Mouse (Mus musculus): ENCODE results near the gene Foxf1. TPM values are rescaled to one million over a fixed set of nuclear protein-coding genes. Genes with fewer than 3 reads are reported as not detected.
A peak's percentile ranks its signal among the peaks of the same experiment; 100 is the strongest.

Foxf1 gene
- total RNA-seq (2017) = 0.19 TPM in 1 of 2 replicates, not detected in the other

GRCm38 (mm10) chr8:121084210-121084951 lies at the start of gene Foxf1:
Gene Foxf1 (plus strand): TSS chr8:121084386.
- no peak for ATAC-seq (replicated peaks in 1 of 2; ENCODE audit: insufficient read depth in 1 of 2, low FRiP score in 2 of 2, low TSS enrichment in 1 of 2, low read depth in 1 of 2, poor library complexity in 2 of 2, severe bottlenecking in 2 of 2)

DNA sequence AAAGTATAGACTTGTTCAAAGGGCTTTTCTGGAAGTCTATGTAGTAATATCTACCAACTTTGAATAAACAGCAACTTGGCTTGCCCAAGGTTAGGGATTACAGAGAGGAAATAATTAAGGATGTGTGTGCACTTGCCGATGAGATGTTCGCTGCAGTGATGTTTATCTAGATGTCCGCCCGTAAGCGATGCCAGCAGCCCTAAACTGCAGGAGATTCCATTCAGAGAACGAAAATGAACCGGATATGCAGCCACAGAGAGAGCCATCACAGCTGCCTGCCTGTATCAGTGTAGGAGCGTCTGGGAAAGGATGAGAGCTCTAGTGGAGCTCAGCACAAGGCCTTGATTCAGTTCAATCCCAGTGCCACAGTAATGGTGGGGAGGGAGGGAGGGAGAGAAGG lies 48.6 kb upstream of the Foxf1 start:
- ATAC-seq (replicated peaks in 1 of 2; ENCODE audit: insufficient read depth in 1 of 2, low FRiP score in 2 of 2, low TSS enrichment in 1 of 2, low read depth in 1 of 2, poor library complexity in 2 of 2, severe bottlenecking in 2 of 2) = no peak

DNA sequence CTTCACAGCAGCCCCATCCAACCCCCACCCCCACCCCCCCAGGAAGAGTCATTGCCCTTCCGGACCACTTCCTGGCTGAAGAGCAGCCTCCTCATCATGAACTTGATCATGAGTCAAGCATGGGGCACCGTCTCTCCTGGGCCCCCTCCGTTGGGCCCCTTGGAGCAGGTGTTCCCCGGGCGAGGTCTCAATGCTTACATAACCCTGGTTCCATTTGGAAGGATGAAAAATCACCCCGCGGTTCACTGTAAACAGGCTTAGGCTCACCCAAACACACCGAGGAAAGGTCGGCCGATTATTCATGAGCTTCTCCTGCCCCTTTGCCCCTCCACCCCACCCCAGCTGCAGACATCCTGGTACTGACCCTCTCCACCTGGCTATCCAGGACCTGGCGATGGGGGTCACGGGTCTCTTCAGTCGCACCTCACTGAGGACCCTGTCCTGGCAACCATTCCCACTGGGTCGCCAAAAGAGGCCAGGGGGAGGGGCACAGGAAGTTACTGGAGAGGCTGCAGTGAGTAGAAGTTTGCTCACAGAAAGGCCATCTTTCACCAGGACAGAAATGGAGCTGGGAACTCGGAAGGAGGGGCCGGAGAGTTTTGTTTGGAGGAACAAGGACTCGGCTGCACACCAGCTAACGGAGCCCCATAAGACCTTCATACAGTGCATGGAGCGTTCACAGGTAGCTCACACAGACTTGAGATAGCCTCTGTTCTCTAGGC lies 40.3 kb upstream of the Foxf1 start:
- ATAC-seq (replicated peaks in 1 of 2; ENCODE audit: insufficient read depth in 1 of 2, low FRiP score in 2 of 2, low TSS enrichment in 1 of 2, low read depth in 1 of 2, poor library complexity in 2 of 2, severe bottlenecking in 2 of 2) = no peak

DNA sequence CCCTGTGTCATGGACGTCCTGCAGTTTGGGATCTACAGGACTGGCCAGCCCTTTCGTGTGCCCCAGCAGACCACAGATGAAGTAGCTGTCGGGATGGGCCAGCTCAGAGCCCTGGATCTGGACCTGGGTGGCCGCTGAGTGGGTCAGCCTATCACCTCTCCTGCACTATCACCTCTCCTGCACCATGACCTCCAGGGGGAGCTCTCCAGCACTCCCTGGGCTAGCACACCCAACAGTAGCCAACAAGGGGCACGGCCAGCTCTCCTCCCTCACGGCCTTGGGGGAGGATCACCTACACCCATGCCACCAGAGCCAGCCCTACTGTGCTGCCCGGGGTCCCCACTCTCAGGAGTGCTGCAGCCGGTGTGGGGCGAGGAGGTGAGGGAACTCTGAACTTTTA lies 36.7 kb upstream of the Foxf1 start:
- ATAC-seq (replicated peaks in 1 of 2; ENCODE audit: insufficient read depth in 1 of 2, low FRiP score in 2 of 2, low TSS enrichment in 1 of 2, low read depth in 1 of 2, poor library complexity in 2 of 2, severe bottlenecking in 2 of 2) = 0 out of 4 replicates have a peak, but pooled peaks of 1 of the 2 experiments have one; percentile 21

DNA sequence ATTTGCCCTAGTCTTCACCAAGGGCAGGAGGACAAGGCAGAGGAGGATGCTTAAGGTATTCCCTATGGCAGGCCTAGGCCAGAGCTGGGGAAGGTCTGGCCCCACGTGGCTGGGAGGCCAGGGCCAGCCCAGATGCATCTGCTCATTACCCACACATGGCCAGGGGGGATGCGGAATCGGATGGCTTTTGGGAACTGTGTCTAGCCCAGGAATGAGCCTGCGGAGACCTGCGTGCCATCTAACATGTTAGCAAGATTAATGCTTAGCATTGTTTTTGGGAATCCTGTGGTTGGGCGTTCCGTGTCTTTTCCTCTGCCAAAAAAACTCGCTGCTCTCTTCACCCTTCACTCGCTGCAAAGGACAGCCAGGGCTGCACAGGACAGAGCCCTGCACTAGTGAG lies 26.1 kb upstream of the Foxf1 start:
- no peak for ATAC-seq (replicated peaks in 1 of 2; ENCODE audit: insufficient read depth in 1 of 2, low FRiP score in 2 of 2, low TSS enrichment in 1 of 2, low read depth in 1 of 2, poor library complexity in 2 of 2, severe bottlenecking in 2 of 2)

DNA sequence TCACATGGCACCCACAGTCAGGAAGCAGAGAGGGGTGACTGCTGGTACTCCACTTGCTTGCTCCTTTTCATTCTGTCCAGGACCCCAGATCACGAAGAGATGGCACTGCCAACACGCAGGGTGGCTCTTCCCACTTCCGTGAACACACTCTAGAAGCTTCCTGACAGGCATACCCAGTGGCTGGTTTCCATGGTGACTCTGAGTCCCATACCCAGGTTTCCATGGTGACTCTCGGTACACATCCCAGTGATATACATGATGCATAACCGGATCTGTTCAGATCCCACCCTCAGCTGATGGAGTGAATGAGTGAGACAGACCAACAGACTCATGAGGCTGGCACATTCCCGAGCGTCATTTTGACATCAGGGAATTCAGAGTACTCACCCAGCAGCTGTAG lies 25.1 kb upstream of the Foxf1 start:
- no peak for ATAC-seq (replicated peaks in 1 of 2; ENCODE audit: insufficient read depth in 1 of 2, low FRiP score in 2 of 2, low TSS enrichment in 1 of 2, low read depth in 1 of 2, poor library complexity in 2 of 2, severe bottlenecking in 2 of 2)

DNA sequence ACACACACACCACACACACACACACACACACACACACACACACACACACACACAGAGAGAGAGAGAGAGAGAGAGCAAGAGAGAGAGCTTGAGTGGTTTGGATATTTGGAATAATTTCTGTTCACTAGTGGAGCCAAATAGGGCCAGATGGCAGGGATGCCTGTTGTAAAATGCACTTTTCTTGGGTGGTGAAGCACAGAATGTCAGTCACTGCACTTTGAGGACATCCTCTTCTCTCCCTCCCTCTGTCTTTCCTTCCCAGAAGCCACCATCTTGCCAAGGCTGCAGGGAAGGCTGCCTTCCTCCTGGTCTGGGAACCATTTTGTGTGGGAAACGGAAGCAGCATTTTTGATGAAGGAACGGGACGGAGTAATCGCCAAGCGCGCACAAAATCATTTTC lies 21.7 kb upstream of the Foxf1 start:
- no peak for ATAC-seq (replicated peaks in 1 of 2; ENCODE audit: insufficient read depth in 1 of 2, low FRiP score in 2 of 2, low TSS enrichment in 1 of 2, low read depth in 1 of 2, poor library complexity in 2 of 2, severe bottlenecking in 2 of 2)

DNA sequence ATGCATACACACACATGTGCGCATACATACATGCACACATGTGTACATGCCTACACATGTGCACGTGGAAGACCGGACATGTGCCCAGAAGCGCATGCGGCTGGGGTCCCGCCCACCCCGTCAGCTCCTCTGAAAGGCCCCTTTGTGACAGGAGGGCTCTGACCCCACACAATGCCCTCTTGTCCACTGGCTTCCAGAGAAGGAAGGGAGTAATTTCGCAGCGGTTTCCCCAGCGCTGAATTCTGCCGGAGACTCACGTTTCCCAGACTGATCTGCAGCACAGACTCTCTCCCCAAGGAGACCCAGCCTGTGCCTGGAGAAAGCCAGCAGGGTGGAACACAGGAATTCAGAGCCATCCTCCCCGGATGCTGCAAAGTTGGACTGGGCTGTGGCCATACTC lies 20.5 kb upstream of the Foxf1 start:
- ATAC-seq (replicated peaks in 1 of 2; ENCODE audit: insufficient read depth in 1 of 2, low FRiP score in 2 of 2, low TSS enrichment in 1 of 2, low read depth in 1 of 2, poor library complexity in 2 of 2, severe bottlenecking in 2 of 2) = no peak

DNA sequence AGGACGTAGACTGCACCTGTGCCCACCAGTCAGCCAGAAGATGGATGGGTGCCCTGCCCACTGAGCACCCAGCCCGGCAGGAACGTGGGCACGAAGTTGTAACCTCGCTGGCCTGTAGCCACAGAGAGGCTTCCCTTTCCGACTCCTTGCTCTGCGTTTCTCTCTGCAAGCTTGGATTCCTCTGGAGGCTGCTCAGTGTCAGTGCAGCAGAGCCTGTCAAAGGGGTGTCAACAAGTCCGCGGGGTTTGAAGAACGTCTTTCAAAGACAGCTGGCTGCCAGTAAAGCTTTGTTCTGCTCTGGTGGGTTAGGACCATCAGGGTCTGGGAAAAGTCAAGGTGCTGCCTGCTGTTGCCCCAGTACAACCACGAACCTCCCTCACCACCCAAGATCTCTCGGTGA lies 12.7 kb upstream of the Foxf1 start:
- ATAC-seq (replicated peaks in 1 of 2; ENCODE audit: insufficient read depth in 1 of 2, low FRiP score in 2 of 2, low TSS enrichment in 1 of 2, low read depth in 1 of 2, poor library complexity in 2 of 2, severe bottlenecking in 2 of 2) = peak in 1 of 2 experiments; percentile 32; a peak in 1 of 4 replicates

- ATAC-seq (replicated peaks in 1 of 2; ENCODE audit: insufficient read depth in 1 of 2, low FRiP score in 2 of 2, low TSS enrichment in 1 of 2, low read depth in 1 of 2, poor library complexity in 2 of 2, severe bottlenecking in 2 of 2) = no peak
Measured at GRCm38 (mm10) chr8:121072406-121073130, 11.6 kb upstream of the Foxf1 start.

GRCm38 (mm10) chr8:121073174-121074107 lies 10.7 kb upstream of the Foxf1 start:
- no peak for ATAC-seq (replicated peaks in 1 of 2; ENCODE audit: insufficient read depth in 1 of 2, low FRiP score in 2 of 2, low TSS enrichment in 1 of 2, low read depth in 1 of 2, poor library complexity in 2 of 2, severe bottlenecking in 2 of 2)

GRCm38 (mm10) chr8:121074108-121074847 lies 9.9 kb upstream of the Foxf1 start:
- ATAC-seq (replicated peaks in 1 of 2; ENCODE audit: insufficient read depth in 1 of 2, low FRiP score in 2 of 2, low TSS enrichment in 1 of 2, low read depth in 1 of 2, poor library complexity in 2 of 2, severe bottlenecking in 2 of 2) = no peak

GRCm38 (mm10) chr8:121074848-121075145 lies 9.4 kb upstream of the Foxf1 start:
- no peak for ATAC-seq (replicated peaks in 1 of 2; ENCODE audit: insufficient read depth in 1 of 2, low FRiP score in 2 of 2, low TSS enrichment in 1 of 2, low read depth in 1 of 2, poor library complexity in 2 of 2, severe bottlenecking in 2 of 2)

DNA sequence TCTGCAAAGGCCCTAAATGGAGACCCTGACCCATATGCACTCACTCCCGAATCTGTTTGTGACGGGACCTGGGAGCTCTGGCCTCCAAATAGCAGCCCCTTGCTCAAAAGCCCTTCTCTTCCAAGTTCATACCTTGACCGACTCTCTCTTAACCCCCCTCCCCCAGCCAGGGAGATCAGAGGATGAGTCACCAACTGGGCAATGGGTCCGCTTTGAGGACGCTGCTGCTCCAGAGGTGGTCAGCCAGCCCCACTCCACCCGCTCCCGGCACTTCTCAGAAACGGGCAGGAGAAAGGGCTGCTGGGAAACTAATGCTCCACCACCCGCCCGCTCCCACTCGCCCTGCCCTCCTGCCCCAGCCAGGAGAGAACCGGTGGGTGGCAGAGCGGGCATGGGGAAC lies 8.2 kb upstream of the Foxf1 start:
- no peak for ATAC-seq (replicated peaks in 1 of 2; ENCODE audit: insufficient read depth in 1 of 2, low FRiP score in 2 of 2, low TSS enrichment in 1 of 2, low read depth in 1 of 2, poor library complexity in 2 of 2, severe bottlenecking in 2 of 2)

- no peak for ATAC-seq (replicated peaks in 1 of 2; ENCODE audit: insufficient read depth in 1 of 2, low FRiP score in 2 of 2, low TSS enrichment in 1 of 2, low read depth in 1 of 2, poor library complexity in 2 of 2, severe bottlenecking in 2 of 2)
Measured at GRCm38 (mm10) chr8:121076555-121076954, 7.6 kb upstream of the Foxf1 start.

GRCm38 (mm10) chr8:121078721-121079120 lies 5.5 kb upstream of the Foxf1 start:
- ATAC-seq (replicated peaks in 1 of 2; ENCODE audit: insufficient read depth in 1 of 2, low FRiP score in 2 of 2, low TSS enrichment in 1 of 2, low read depth in 1 of 2, poor library complexity in 2 of 2, severe bottlenecking in 2 of 2) = no peak

- no peak for ATAC-seq (replicated peaks in 1 of 2; ENCODE audit: insufficient read depth in 1 of 2, low FRiP score in 2 of 2, low TSS enrichment in 1 of 2, low read depth in 1 of 2, poor library complexity in 2 of 2, severe bottlenecking in 2 of 2)
Measured at GRCm38 (mm10) chr8:121079201-121079600, 5.0 kb upstream of the Foxf1 start.
